Mouse (Mus musculus) layer of hippocampus, postnatal 36 days (tissue): ENCODE results near the gene Emc1. TPM values are rescaled to one million over a fixed set of nuclear protein-coding genes. Genes with fewer than 3 reads are reported as not detected.

Source experiments
- microRNA-seq, 2 experiments: library from miRNA; unstranded; fragments of <30 nt; microRNA quantifications; one replicate each; pipeline ENCODE4 v1.2.0; 2021
- total RNA-seq, 2 experiments: library from RNA; stranded (reverse); gene quantifications; 2 replicates each; pipeline ENCODE4 v1.2.3; 2021

The Emc1 gene
- total RNA-seq, 2 experiments from 2014 or later: 87.9 to 89.8 TPM

Small RNAs within 50 kb of the gene (microRNA-seq; reads per million reads assigned to microRNA genes)
- gene Gm24245 (0 reads per million in 2 experiments), gene Gm25732 (0.60 to 0.63 reads per million in 2 experiments)

Other genes starting within 250 kb of the Emc1 start
- gene Minos1, start 221.5 kb upstream of the Emc1 start, total RNA-seq: 100 to 1,000 TPM; 198 to 212 TPM
- 100 to 1,000 TPM; 417 to 423 TPM for gene Capzb, start 159.7 kb upstream of the Emc1 start, total RNA-seq
- gene Pqlc2, start 41.9 kb upstream of the Emc1 start, total RNA-seq: 10 to 100 TPM; 11.9 to 13.2 TPM
- gene Akr7a5, start 41.8 kb upstream of the Emc1 start, total RNA-seq: 10 to 100 TPM; 32.1 to 32.3 TPM
- 10 to 100 TPM; 48.1 to 48.3 TPM for gene Mrto4, start within 50 bp of the Emc1 start, total RNA-seq
- gene Ubr4, start within 50 bp of the Emc1 start, total RNA-seq: 100 to 1,000 TPM; 149 to 168 TPM
- 10 to 100 TPM; 15.3 to 18.0 TPM for gene Iffo2, start 178.0 kb downstream of the Emc1 start, total RNA-seq